Mouse (Mus musculus) liver, embryonic 14.5 days (tissue): ENCODE measurements at regions not wholly inside any gene's neighbourhood (a gene's known extent, or its start where the extent isn't known, plus 50 kb on each side); places are given as distances from the start of the nearest gene placed in this dataset.

ENCODE experiments used
- ATAC-seq: fragments of 200-750 bp; cut with Nextera tagmentation; 2 replicates; pipeline ENCODE4 v1.8.0; 2017; ENCODE audit warnings: moderate number of reproducible peaks, mild to moderate bottlenecking, moderate library complexity; ENCODE audit not compliant: insufficient read depth
- DNase-seq, 3 experiments: peaks; one replicate each; pipeline ENCODE4 v3.0.0-alpha.2; 2012 to 2013; ENCODE audit warnings: low read depth in 3 of 3, low spot score in 3 of 3
- H3K27ac ChIP-seq: fragments of 300-500 bp; sonication (generic); 2 replicates; pipeline ENCODE4 v1.5.1; 2014; ENCODE audit warnings: moderate library complexity, mild to moderate bottlenecking, control low read depth, inconsistent platforms
- H3K27me3 ChIP-seq: fragments of 300-500 bp; sonication (generic); 2 replicates; pipeline ENCODE4 v1.6.1; 2014; ENCODE audit warnings: mild to moderate bottlenecking, low read length, moderate library complexity; ENCODE audit not compliant: control insufficient read depth, insufficient read depth
- H3K36me3 ChIP-seq: fragments of 300-500 bp; sonication (generic); replicated peaks from 2 replicates; pipeline ENCODE4 v1.6.1; 2014; ENCODE audit warnings: low read depth; ENCODE audit not compliant: control insufficient read depth, insufficient read depth
- H3K4me1 ChIP-seq, 2 experiments: fragments of 200-500 bp in 1 of 2; fragments of 300-500 bp in 1 of 2; sonication (generic) in 1 of 2; replicated peaks; 2 replicates each; pipeline ENCODE4 v1.6.1; 2012 to 2014; ENCODE audit warnings: antibody characterized with exemption in 1 of 2, inconsistent platforms in 1 of 2, low read length in 1 of 2; ENCODE audit not compliant: control insufficient read depth in 2 of 2, insufficient read depth in 2 of 2
- H3K4me2 ChIP-seq: fragments of 300-500 bp; sonication (generic); 2 replicates; pipeline ENCODE4 v1.6.1; 2014; ENCODE audit warnings: low read depth, mild to moderate bottlenecking, control low read depth, moderate library complexity
- H3K4me3 ChIP-seq, 2 experiments: fragments of 200-500 bp in 1 of 2; fragments of 300-500 bp in 1 of 2; sonication (generic) in 1 of 2; 2 replicates each; pipeline ENCODE4 v1.5.1; 2012 to 2014; ENCODE audit warnings: low read depth in 2 of 2, low read length in 2 of 2, mild to moderate bottlenecking in 2 of 2, control low read depth in 1 of 2, inconsistent platforms in 1 of 2, moderate library complexity in 1 of 2; ENCODE audit not compliant: insufficient read depth in 1 of 2
- H3K9ac ChIP-seq: fragments of 300-500 bp; sonication (generic); replicated peaks from 2 replicates; pipeline ENCODE4 v1.6.1; 2014; ENCODE audit warnings: mild to moderate bottlenecking, control low read depth, moderate library complexity
- H3K9me3 ChIP-seq: fragments of 300-500 bp; sonication (generic); 2 replicates; pipeline ENCODE4 v1.6.1; 2016; ENCODE audit warnings: low read length, mixed read lengths; ENCODE audit not compliant: control insufficient read depth
- CTCF ChIP-seq: IDR thresholded peaks from 2 replicates; pipeline ENCODE4 v1.5.1; 2016; ENCODE audit warnings: antibody characterized with exemption, low read depth, control low read depth
- EP300 ChIP-seq: IDR thresholded peaks from 2 replicates; pipeline ENCODE4 v1.6.1; 2016; ENCODE audit warnings: antibody characterized with exemption, low read depth
- WGBS: fragments of 180-500 bp; shearing (Covaris S2); extraction: QIAGEN DNeasy Blood & Tissue Kit; methylation state at CpG from one replicate; pipeline ENCODE4 v1.1.7; 2014; ENCODE audit not compliant: insufficient replicate concordance; 5-methylcytosine and 5-hydroxymethylcytosine counted together

DNA sequence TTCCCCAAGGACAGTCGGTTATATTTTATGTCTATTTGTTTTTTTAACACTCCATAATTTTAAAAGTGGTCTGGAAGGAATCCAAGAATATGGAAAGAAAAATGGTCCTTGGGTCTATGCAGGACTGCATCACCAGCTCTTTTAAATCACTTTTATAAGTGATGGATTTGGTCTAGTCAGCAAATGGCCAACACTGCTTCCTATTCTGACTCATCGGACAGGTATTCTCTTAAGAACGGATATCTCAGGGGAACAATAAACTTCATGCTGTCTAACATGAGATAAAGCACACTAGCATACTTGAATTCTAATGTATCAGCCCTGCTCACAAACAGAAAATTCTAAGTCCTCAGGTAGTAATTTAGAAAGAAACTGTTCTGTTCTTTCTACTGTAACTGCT lies 259.8 kb downstream of the Usp25 start:
- H3K27ac ChIP-seq: no peak overlapping the region
- no peak overlapping the region for H3K4me2 ChIP-seq
- H3K4me3 ChIP-seq: no peak overlapping the region
- no peaks in the 10 kb centered on the region for H3K9me3 ChIP-seq
- no peaks in the 10 kb centered on the region for H3K36me3 ChIP-seq
- TF ChIP-seq EP300 (no peak), CTCF (no peak)
- no peaks in the 10 kb centered on the region for H3K27me3 ChIP-seq
- H3K4me1 ChIP-seq: no peaks in the 10 kb centered on the region
- no peak overlapping the region for H3K9ac ChIP-seq
- 66% methylated on average over 3 of the region's 3 CpGs for WGBS
- no peak for DNase-seq
- ATAC-seq: no peak

DNA sequence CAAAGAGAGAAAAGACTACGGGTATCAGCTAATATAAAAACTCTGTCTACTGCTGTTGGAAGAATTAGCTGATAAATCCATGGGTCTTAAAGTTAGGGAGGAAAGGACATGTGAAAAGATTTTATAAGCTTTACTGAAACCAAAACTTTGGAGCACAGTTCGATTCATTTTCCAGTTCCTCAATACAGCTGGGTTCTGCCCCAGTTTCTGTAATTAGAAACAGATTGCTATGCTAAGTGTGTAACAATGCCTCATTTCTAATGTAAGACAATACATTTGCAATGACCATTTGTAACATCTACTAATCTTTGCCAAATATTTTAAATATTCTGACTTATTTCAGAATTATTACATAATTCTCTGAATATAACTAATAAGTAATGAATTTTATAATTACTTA lies 255.4 kb downstream of the Usp25 start:
- H3K9ac ChIP-seq: no peak overlapping the region
- no peaks in the 10 kb centered on the region for H3K9me3 ChIP-seq
- H3K36me3 ChIP-seq: no peaks in the 10 kb centered on the region
- DNase-seq (no peak), ATAC-seq (no peak)
- 39% methylated on average over 2 of the region's 2 CpGs for WGBS
- H3K4me2 ChIP-seq: no peak overlapping the region
- H3K27me3 ChIP-seq: no peaks in the 10 kb centered on the region
- no peaks in the 10 kb centered on the region for H3K4me1 ChIP-seq
- no peak overlapping the region for H3K27ac ChIP-seq
- no peak overlapping the region for H3K4me3 ChIP-seq
- TF ChIP-seq EP300: no peak
- TF ChIP-seq CTCF: no peak

DNA sequence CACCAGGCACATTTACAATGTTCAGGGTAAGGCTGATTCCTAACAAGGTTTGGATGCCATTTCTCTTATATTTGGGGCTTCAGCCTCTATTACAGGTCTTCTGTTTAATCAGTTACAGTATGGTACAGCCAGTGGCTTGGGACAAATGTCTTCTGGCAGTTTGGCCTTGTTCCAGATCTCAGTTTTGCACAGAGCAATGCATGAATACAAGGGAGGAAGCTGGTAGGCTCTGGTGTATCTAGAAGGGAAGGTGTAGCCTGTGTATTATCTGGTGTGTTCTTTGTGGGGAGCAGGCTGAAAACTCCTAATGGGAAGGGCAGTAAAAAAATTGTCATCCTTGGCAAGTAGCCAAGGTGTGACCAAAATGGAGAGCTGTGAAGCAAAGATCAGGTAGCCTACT lies 254.2 kb downstream of the Usp25 start:
- Histone ChIP-seq H3K4me2 (no peak overlapping the region), H3K4me3 (no peak overlapping the region), H3K27ac (no peak overlapping the region), H3K9me3 (no peaks in the 10 kb centered on the region), H3K9ac (no peak overlapping the region), H3K36me3 (no peaks in the 10 kb centered on the region), H3K4me1 (no peaks in the 10 kb centered on the region), H3K27me3 (no peaks in the 10 kb centered on the region)
- TF ChIP-seq EP300: no peak
- TF ChIP-seq CTCF: no peak
- DNase-seq (no peak), ATAC-seq (no peak)

DNA sequence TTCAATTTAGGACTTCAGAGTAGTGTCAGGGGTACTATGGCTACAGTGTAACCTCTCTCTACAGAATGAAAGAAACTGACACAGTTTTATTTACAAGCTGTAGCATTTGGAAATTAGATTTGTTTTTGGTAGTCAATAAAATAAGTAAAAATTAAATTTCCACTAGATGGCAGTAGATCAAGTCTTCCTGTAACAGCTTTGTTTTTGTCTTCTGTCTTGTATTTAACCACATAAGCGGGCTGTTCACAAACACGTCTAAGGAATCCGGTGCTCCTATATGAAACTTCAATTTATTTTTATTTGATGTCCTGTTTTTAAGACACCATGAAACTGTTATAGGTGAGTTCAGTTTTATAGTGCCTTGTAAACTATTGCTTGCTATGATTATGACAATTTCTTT lies 238.8 kb downstream of the Usp25 start:
- H3K9me3 ChIP-seq: no peaks in the 10 kb centered on the region
- H3K27me3 ChIP-seq: no peaks in the 10 kb centered on the region
- H3K4me2 ChIP-seq: no peak overlapping the region
- TF ChIP-seq EP300 (no peak), CTCF (no peak)
- WGBS: 62% methylated on average over 3 of the region's 3 CpGs
- no peaks in the 10 kb centered on the region for H3K36me3 ChIP-seq
- H3K4me1 ChIP-seq: no peaks in the 10 kb centered on the region
- DNase-seq (no peak), ATAC-seq (no peak)
- no peak overlapping the region for H3K4me3 ChIP-seq
- H3K9ac ChIP-seq: no peak overlapping the region
- H3K27ac ChIP-seq: no peak overlapping the region

DNA sequence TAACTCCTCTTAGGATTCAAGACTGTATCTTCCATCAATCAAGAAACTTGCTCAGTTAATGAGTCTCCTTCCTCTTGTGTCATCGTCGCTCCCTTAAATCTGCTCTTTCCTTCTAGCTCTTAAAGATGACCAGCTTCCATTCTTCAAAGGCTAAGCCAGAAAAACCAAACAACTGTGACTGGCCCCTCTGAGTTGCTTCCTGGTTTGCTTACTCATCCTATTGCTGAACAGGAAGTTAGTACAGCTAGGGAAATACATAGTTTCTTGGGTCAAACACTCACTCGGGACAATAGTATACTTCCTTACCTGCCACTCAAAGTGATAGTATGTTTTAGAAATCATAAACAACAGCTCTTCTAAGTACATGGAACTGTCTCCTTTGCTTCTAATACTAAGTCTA lies 237.9 kb downstream of the Usp25 start:
- Histone ChIP-seq H3K27ac (no peak overlapping the region), H3K4me3 (no peak overlapping the region), H3K36me3 (no peaks in the 10 kb centered on the region), H3K9ac (no peak overlapping the region), H3K4me1 (no peaks in the 10 kb centered on the region), H3K4me2 (no peak overlapping the region), H3K27me3 (no peaks in the 10 kb centered on the region), H3K9me3 (no peaks in the 10 kb centered on the region)
- TF ChIP-seq EP300: no peak
- TF ChIP-seq CTCF: no peak
- 24% methylated on average over 3 of the region's 3 CpGs for WGBS
- DNase-seq: peak in 1 of 3 experiments; percentile 1
- ATAC-seq: no peak

DNA sequence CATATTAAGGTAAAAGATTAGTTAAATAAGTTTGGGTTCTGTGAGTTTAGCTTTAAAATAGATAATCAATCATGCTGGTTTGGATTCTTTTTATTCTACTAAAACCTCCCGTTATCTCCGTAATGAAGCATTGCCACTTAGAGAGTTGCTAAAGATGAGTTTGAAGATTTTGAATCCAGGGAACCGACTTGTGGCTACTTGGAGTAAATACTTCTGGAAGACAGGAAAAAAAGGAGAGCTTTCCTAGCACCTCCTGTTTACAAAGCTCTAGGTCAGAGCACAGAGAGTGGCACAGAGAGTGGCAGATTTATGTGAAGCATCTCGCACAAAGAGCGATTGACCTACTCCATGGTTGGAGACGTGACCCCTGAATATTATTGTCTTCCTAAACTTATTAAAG lies 227.4 kb downstream of the Usp25 start:
- H3K27ac ChIP-seq: no peak overlapping the region
- DNase-seq (no peak), ATAC-seq (no peak)
- H3K4me2 ChIP-seq: no peak overlapping the region
- 65% methylated on average over 6 of the region's 6 CpGs for WGBS
- no peaks in the 10 kb centered on the region for H3K27me3 ChIP-seq
- H3K4me3 ChIP-seq: no peak overlapping the region
- H3K36me3 ChIP-seq: no peaks in the 10 kb centered on the region
- H3K4me1 ChIP-seq: no peaks in the 10 kb centered on the region
- H3K9me3 ChIP-seq: no peaks in the 10 kb centered on the region
- no peak overlapping the region for H3K9ac ChIP-seq
- TF ChIP-seq CTCF (no peak), EP300 (no peak)
